Mouse (Mus musculus) lung, postnatal 10 days (tissue): Measurements from ENCODE around the gene Zic2.
"Not testable (repeated sequence)": the region's sequence is repeated elsewhere in the genome, so short reads cannot be mapped to it uniquely, and the experiment has no call there.

Experiments
- DNase-seq: peaks from one replicate; pipeline ENCODE4 v3.0.0; 2021

Gene Zic2

GRCm38 (mm10) chr14:122474891-122475556 lies at the start of gene Zic2:
Gene Zic2, plus strand, starts transcription at chr14:122475435.
- no peak for DNase-seq

- no peak for DNase-seq
Measured at GRCm38 (mm10) chr14:122426529-122427203, 48.6 kb upstream of the Zic2 start.

GRCm38 (mm10) chr14:122427204-122427560 lies 48.1 kb upstream of the Zic2 start:
- no peak for DNase-seq

- DNase-seq: no peak
Measured at GRCm38 (mm10) chr14:122427654-122428053, 47.6 kb upstream of the Zic2 start.

GRCm38 (mm10) chr14:122432558-122432957 lies 42.7 kb upstream of the Zic2 start:
- no peak for DNase-seq

- DNase-seq: no peak
Measured at GRCm38 (mm10) chr14:122434039-122434438, 41.2 kb upstream of the Zic2 start.

GRCm38 (mm10) chr14:122436850-122437249 lies 38.4 kb upstream of the Zic2 start:
- DNase-seq: no peak

GRCm38 (mm10) chr14:122449601-122450495 lies 25.4 kb upstream of the Zic2 start:
- no peak for DNase-seq

GRCm38 (mm10) chr14:122450496-122451382 lies 24.5 kb upstream of the Zic2 start, which contains the start of gene Gm5089:
Gene Gm5089, minus strand, starts transcription at chr14:122451115.
- DNase-seq: no peak

GRCm38 (mm10) chr14:122451551-122452145 lies 23.6 kb upstream of the Zic2 start:
- no peak for DNase-seq

- no peak for DNase-seq
Measured at GRCm38 (mm10) chr14:122452701-122453387, 22.4 kb upstream of the Zic2 start.

GRCm38 (mm10) chr14:122453388-122453995 lies 21.7 kb upstream of the Zic2 start:
- no peak for DNase-seq

- no peak for DNase-seq
Measured at GRCm38 (mm10) chr14:122453996-122454738, 21.1 kb upstream of the Zic2 start.

GRCm38 (mm10) chr14:122454901-122455561 lies 20.2 kb upstream of the Zic2 start:
- no peak for DNase-seq

- DNase-seq: no peak
Measured at GRCm38 (mm10) chr14:122455562-122455958, 19.7 kb upstream of the Zic2 start.

GRCm38 (mm10) chr14:122459332-122459731 lies 15.9 kb upstream of the Zic2 start:
- DNase-seq: not testable (repeated sequence)

- DNase-seq: no peak
Measured at GRCm38 (mm10) chr14:122459776-122460175, 15.5 kb upstream of the Zic2 start.

- DNase-seq: no peak
Measured at GRCm38 (mm10) chr14:122460226-122460625, 15.0 kb upstream of the Zic2 start.

- DNase-seq: no peak
Measured at GRCm38 (mm10) chr14:122461500-122461899, 13.7 kb upstream of the Zic2 start.

- DNase-seq: no peak
Measured at GRCm38 (mm10) chr14:122461966-122462365, 13.3 kb upstream of the Zic2 start.
